Mouse (Mus musculus) small intestine, adult 2 months (tissue): Measurements from ENCODE around the gene Atp8b3.

Experiments used
- CTCF ChIP-seq: fragments of 200-500 bp; IDR thresholded peaks from 2 replicates; pipeline ENCODE4 v1.5.1; 2012; ENCODE audit warnings: low read depth, mild to moderate bottlenecking, control low read depth, inconsistent platforms, low read length, moderate library complexity, mixed read lengths; ENCODE audit not compliant: insufficient replicate concordance, insufficient read length; ENCODE audit errors: extremely low read depth
- POLR2A ChIP-seq: fragments of 200-500 bp; IDR thresholded peaks from 2 replicates; pipeline ENCODE4 v1.6.1; 2012; ENCODE audit warnings: low read depth, mild to moderate bottlenecking, control low read depth, inconsistent platforms, low read length, moderate library complexity

- TF ChIP-seq CTCF (no peak), POLR2A (no peak)
Measured at GRCm38 (mm10) chr10:80538710-80539394, at the start of gene Atp8b3.
